Mouse (Mus musculus) midbrain, postnatal 0 days (tissue): ENCODE measurements at regions not wholly inside any gene's neighbourhood (a gene's known extent, or its start where the extent isn't known, plus 50 kb on each side); places are given as distances from the start of the nearest gene placed in this dataset.

Experiments used
- ATAC-seq: fragments of 200-750 bp; cut with Nextera tagmentation; 2 replicates; pipeline ENCODE4 v1.8.0; 2017; ENCODE audit warnings: moderate number of reproducible peaks, mild to moderate bottlenecking, moderate TSS enrichment, moderate library complexity; ENCODE audit not compliant: low FRiP score
- DNase-seq: peaks from one replicate; pipeline ENCODE4 v3.0.0-alpha.2; 2015; ENCODE audit warnings: low spot score
- H3K27ac ChIP-seq: fragments of 300-500 bp; sonication (generic); 2 replicates; pipeline ENCODE4 v1.5.1; 2014; ENCODE audit warnings: low read depth, mild to moderate bottlenecking, low read length, mixed read lengths
- H3K27me3 ChIP-seq: fragments of 300-500 bp; sonication (generic); 2 replicates; pipeline ENCODE4 v1.6.1; 2014; ENCODE audit warnings: low read length, control low read depth, mixed read lengths; ENCODE audit not compliant: insufficient read depth
- H3K36me3 ChIP-seq: fragments of 300-500 bp; sonication (generic); 2 replicates; pipeline ENCODE4 v1.6.1; 2014; ENCODE audit warnings: low read length, control low read depth, mixed read lengths; ENCODE audit not compliant: insufficient read depth
- H3K4me1 ChIP-seq: fragments of 300-500 bp; sonication (generic); 2 replicates; pipeline ENCODE4 v1.6.1; 2014; ENCODE audit warnings: mild to moderate bottlenecking, control low read depth, antibody characterized with exemption, low read length, mixed read lengths; ENCODE audit not compliant: insufficient read depth
- H3K4me2 ChIP-seq: fragments of 300-500 bp; sonication (generic); 2 replicates; pipeline ENCODE4 v1.6.1; 2014; ENCODE audit warnings: low read depth, mild to moderate bottlenecking, low read length, mixed read lengths; ENCODE audit not compliant: poor library complexity, severe bottlenecking
- H3K4me3 ChIP-seq: fragments of 300-500 bp; sonication (generic); 2 replicates; pipeline ENCODE4 v1.5.1; 2014; ENCODE audit warnings: low read depth, mild to moderate bottlenecking, low read length, moderate library complexity
- H3K9ac ChIP-seq: fragments of 300-500 bp; sonication (generic); replicated peaks from 2 replicates; pipeline ENCODE4 v1.6.1; 2014; ENCODE audit warnings: mild to moderate bottlenecking, low read length, moderate library complexity, mixed read lengths; ENCODE audit not compliant: poor library complexity, severe bottlenecking
- H3K9me3 ChIP-seq: fragments of 300-500 bp; sonication (generic); 2 replicates; pipeline ENCODE4 v1.6.1; 2016; ENCODE audit warnings: low read length, control low read depth
- CTCF ChIP-seq: IDR thresholded peaks from 2 replicates; pipeline ENCODE4 v1.5.1; 2016; ENCODE audit warnings: antibody characterized with exemption, mild to moderate bottlenecking
- WGBS: fragments of 180-500 bp; shearing (Covaris S2); extraction: QIAGEN DNeasy Blood & Tissue Kit; methylation state at CpG from one replicate; pipeline ENCODE4 v1.1.7; 2014; 5-methylcytosine and 5-hydroxymethylcytosine counted together

DNA sequence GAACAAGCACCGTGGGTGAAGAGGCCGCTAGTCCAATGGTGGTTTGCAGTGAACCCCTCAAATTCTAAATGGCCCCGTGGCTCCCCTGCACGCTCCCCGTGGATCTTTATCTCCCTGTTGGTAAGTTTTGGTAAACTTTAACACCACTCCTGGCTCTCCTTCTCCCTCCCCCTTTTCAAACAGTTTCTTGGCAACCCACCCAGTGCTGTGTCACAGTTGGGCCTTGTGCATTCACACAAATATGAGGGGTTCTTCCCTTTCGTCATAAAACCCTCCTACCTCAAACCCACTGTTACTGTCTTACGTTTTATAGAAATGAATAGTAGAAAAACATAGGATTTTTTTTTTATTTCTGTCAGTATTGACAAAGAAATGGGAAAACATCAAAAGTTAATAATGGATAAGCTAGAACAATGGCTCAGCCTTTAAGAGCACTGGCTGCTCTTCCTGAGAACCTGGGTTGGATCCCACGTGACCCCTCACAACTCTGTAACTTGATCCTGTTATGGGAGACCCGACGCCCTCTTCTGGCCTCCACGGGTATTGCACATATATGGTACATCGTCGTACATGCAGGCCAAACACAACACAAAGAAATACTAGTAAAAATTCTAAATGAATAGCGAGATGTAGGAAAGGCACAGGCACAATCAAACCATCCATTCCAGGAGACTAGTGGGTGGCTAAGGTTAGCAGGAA, 71.1 kb upstream of the Man2a1 start:
- no peak overlapping the region for H3K9ac ChIP-seq
- peak; percentile 56 for TF ChIP-seq CTCF
- H3K27ac ChIP-seq, result no peak overlapping the region
- H3K4me3 ChIP-seq, result no peak overlapping the region
- no peaks in the 10 kb centered on the region for H3K4me1 ChIP-seq
- DNase-seq (no peak), ATAC-seq (no peak)
- no peaks in the 10 kb centered on the region for H3K9me3 ChIP-seq
- no peaks in the 10 kb centered on the region for H3K27me3 ChIP-seq
- H3K4me2 ChIP-seq, result no peak overlapping the region
- WGBS, result 85% methylated on average over 14 of the region's 14 CpGs
- H3K36me3 ChIP-seq, result no peaks in the 10 kb centered on the region

GRCm38 (mm10) chr17:64531150-64531549, 69.4 kb upstream of the Man2a1 start:
- WGBS, result 76% methylated on average over 7 of the region's 7 CpGs
- TF ChIP-seq CTCF, result no peak

DNA sequence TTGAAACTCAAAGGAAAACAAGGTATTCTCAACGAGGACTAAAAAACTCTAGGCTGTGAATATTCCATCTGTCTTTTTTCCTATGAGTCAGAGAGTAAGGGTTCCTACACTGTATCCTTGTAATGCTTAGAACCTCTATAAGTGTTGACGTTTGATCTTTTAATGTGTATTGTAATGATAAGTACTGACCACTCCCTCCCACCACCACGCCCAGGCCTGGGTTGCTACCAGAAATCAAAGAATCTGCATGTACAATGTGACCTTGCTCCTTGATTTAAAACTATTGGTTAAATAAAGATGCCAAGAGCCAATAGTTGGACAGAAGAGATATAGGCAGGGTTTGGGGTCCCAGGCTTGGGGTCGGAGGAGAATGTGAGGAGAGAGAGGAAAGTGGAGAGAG, 66.2 kb upstream of the Man2a1 start:
- no peak for ATAC-seq

More at GRCm38 (mm10) chr17:64531150-64531549, 69.4 kb upstream of the Man2a1 start:
- Histone ChIP-seq H3K4me1 (no peaks in the 10 kb centered on the region), H3K36me3 (no peaks in the 10 kb centered on the region), H3K9ac (no peak overlapping the region), H3K4me3 (no peak overlapping the region), H3K9me3 (no peaks in the 10 kb centered on the region), H3K27me3 (no peaks in the 10 kb centered on the region), H3K27ac (no peak overlapping the region), H3K4me2 (no peak overlapping the region)
- DNase-seq (no peak), ATAC-seq (no peak)

DNA sequence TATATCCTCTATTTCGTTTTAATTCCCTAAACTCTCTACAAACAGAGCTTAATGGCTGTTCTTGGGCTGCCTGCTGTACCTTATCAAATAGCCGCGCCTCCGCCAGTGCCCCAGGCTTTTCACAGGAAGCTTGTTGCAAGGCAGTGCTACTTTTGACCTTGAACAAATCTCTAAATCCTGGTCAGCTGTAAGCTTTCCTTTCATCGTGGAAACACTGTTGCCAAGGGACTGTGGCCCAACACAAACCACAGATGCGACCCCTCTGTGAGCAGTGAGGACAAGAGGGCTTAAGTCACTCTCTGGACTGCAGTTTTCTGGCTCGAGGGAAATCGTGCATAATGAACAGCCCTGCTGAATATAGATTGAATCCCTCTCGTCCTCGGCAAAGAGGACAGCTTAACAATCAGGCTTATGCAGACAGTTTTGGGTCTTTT, 62.0 kb upstream of the Man2a1 start:
- H3K36me3 ChIP-seq, result no peaks in the 10 kb centered on the region
- H3K27ac ChIP-seq, result peak overlapping the region; percentile 44; the same call in 1 of the 2 replicates
- TF ChIP-seq CTCF, result no peak
- H3K4me2 ChIP-seq, result peak overlapping the region; percentile 24; the same call in 1 of the 2 replicates
- H3K27me3 ChIP-seq, result no peaks in the 10 kb centered on the region
- 0 out of 2 replicates have a peak overlapping the region, but pooled peaks have one; percentile 9 for H3K9ac ChIP-seq
- peaks cover 9% of the 10 kb centered on the region; the same call in 1 of the 2 replicates for H3K4me1 ChIP-seq
- no peak overlapping the region for H3K4me3 ChIP-seq
- DNase-seq (peak; percentile 48), ATAC-seq (no peak)
- WGBS, result 7% methylated on average over 10 of the region's 10 CpGs
- no peaks in the 10 kb centered on the region for H3K9me3 ChIP-seq

More for the DNA sequence above, 66.2 kb upstream of the Man2a1 start:
- no peak overlapping the region for H3K4me2 ChIP-seq
- no peaks in the 10 kb centered on the region for H3K9me3 ChIP-seq
- H3K4me1 ChIP-seq, result peaks cover 9% of the 10 kb centered on the region; the same call in 1 of the 2 replicates
- H3K4me3 ChIP-seq, result no peak overlapping the region
- 86% methylated on average over 4 of the region's 4 CpGs for WGBS
- H3K9ac ChIP-seq, result no peak overlapping the region
- no peak overlapping the region for H3K27ac ChIP-seq
- H3K36me3 ChIP-seq, result no peaks in the 10 kb centered on the region
- TF ChIP-seq CTCF, result no peak
- no peak for DNase-seq
- no peaks in the 10 kb centered on the region for H3K27me3 ChIP-seq

DNA sequence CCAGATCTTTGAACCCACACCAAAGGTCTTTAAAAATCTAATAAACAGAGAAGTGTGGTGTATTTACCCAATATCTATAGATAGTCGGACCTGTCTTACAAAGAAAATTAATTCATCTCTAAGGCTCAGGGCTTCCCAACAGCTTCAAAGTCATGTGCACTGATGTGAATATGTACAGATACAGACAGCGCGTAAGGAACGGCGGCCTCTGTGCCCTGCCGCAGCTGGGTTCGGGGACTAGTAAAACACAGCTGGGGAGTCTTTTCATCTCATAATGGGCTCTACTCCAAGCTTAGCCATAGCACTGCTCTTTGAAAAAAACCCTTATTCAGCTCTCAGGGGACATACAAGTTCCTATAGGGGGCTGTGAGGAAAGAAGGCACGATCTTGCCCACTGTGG, 60.1 kb upstream of the Man2a1 start:
- H3K9ac ChIP-seq, result no peak overlapping the region
- H3K9me3 ChIP-seq, result no peaks in the 10 kb centered on the region
- H3K27me3 ChIP-seq, result no peaks in the 10 kb centered on the region
- 68% methylated on average over 8 of the region's 8 CpGs for WGBS
- DNase-seq, result no peak
- H3K4me2 ChIP-seq, result no peak overlapping the region
- H3K36me3 ChIP-seq, result no peaks in the 10 kb centered on the region
- ATAC-seq, result no peak
- no peak overlapping the region for H3K27ac ChIP-seq
- TF ChIP-seq CTCF, result no peak
- no peak overlapping the region for H3K4me3 ChIP-seq
- peaks cover 9% of the 10 kb centered on the region; the same call in 1 of the 2 replicates for H3K4me1 ChIP-seq

- H3K36me3 ChIP-seq, result no peaks in the 10 kb centered on the region
- H3K4me1 ChIP-seq, result 0 out of 2 replicates have a peak, but pooled peaks cover 3% of the 10 kb centered on the region
- H3K27me3 ChIP-seq, result no peaks in the 10 kb centered on the region
- TF ChIP-seq CTCF, result no peak
- no peak overlapping the region for H3K4me2 ChIP-seq
- H3K27ac ChIP-seq, result no peak overlapping the region
- no peaks in the 10 kb centered on the region for H3K9me3 ChIP-seq
- DNase-seq (peak; percentile 84), ATAC-seq (peak; percentile 38; the same call in 1 of the 2 replicates)
- H3K4me3 ChIP-seq, result no peak overlapping the region
- no peak overlapping the region for H3K9ac ChIP-seq
- 31% methylated on average over 7 of the region's 7 CpGs for WGBS
These were observed 52.0 kb upstream of the Man2a1 start for GRCm38 (mm10) chr17:64548536-64548935.
